Mouse (Mus musculus) G1E (cell line): ENCODE data around the gene Smox. TPM values are rescaled to one million over a fixed set of nuclear protein-coding genes. Genes with fewer than 3 reads are reported as not detected.

ENCODE experiments used
- ATAC-seq: 2 replicates; pipeline ENCODE4 v1.8.0; 2016; ENCODE audit warnings: mild to moderate bottlenecking; ENCODE audit not compliant: insufficient number of reproducible peaks, poor library complexity, low FRiP score, severe bottlenecking; ENCODE audit errors: extremely low read depth
- DNase-seq: peaks from one replicate; pipeline ENCODE4 v3.0.0; 2012; ENCODE audit warnings: low spot score
- H3K27me3 ChIP-seq: 2 replicates; pipeline ENCODE4 v1.6.1; 2012; ENCODE audit warnings: mild to moderate bottlenecking, low read length, inconsistent platforms; ENCODE audit not compliant: insufficient read depth
- H3K36me3 ChIP-seq: replicated peaks from 2 replicates; pipeline ENCODE3; 2012; ENCODE audit warnings: mild to moderate bottlenecking, inconsistent platforms
- H3K4me1 ChIP-seq: 2 replicates; pipeline ENCODE4 v1.6.1; 2012; ENCODE audit warnings: low read depth, low read length, inconsistent platforms, mixed read lengths; ENCODE audit not compliant: insufficient read depth
- H3K4me3 ChIP-seq: 2 replicates; pipeline ENCODE4 v1.5.1; 2012; ENCODE audit warnings: low read depth, mild to moderate bottlenecking, inconsistent platforms, low read length, moderate library complexity, mixed read lengths
- H3K9me3 ChIP-seq: replicated peaks from 2 replicates; pipeline ENCODE4 v1.6.1; 2012; ENCODE audit warnings: inconsistent platforms
- CTCF ChIP-seq: IDR thresholded peaks from 2 replicates; pipeline ENCODE4 v1.5.1; 2012; ENCODE audit warnings: low read depth, low read length, inconsistent platforms, mixed read lengths
- GATA1 ChIP-seq: IDR thresholded peaks from 2 replicates; pipeline ENCODE4 v1.6.1; 2012; ENCODE audit warnings: borderline replicate concordance, low read length, inconsistent platforms, mixed read lengths
- GATA2 ChIP-seq: IDR thresholded peaks from 2 replicates; pipeline ENCODE4 v1.6.1; 2012; ENCODE audit warnings: low read depth, low read length, inconsistent platforms, borderline replicate concordance
- POLR2AphosphoS5 ChIP-seq: IDR thresholded peaks from 2 replicates; pipeline ENCODE4 v1.6.1; 2012; ENCODE audit warnings: low read depth, low read length, inconsistent platforms; ENCODE audit not compliant: insufficient replicate concordance
- TAL1 ChIP-seq: conservative IDR thresholded peaks from 2 replicates; pipeline ENCODE4 v1.6.1; 2012; ENCODE audit warnings: low read depth, low read length, inconsistent platforms, mixed read lengths
- polyA plus RNA-seq: library from polyadenylated mRNA; stranded (reverse); fragments of >175 nt; gene quantifications from 2 replicates; pipeline ENCODE4 v1.2.3, GENCODE M21; 2012
- total RNA-seq, 2 experiments: library from RNA; stranded (forward) in 1 of 2; stranded (reverse) in 1 of 2; fragments of 200-1000 nt in 1 of 2; fragments of >200 nt in 1 of 2; fragmentation: Nextera tagmentation in 1 of 2; gene quantifications; 2 replicates each; pipeline ENCODE4 v1.2.3; 2014 to 2017

The Smox gene
- total and polyA plus RNA-seq, 3 experiments, result 0.05 to 3.3 (median 0.05) TPM

- no peak for ATAC-seq
- Histone ChIP-seq H3K4me1 (no peaks in the 10 kb centered on the region; the same call in 1 of the 2 replicates), H3K4me3 (no peak overlapping the region), H3K27me3 (peaks cover 25% of the 10 kb centered on the region), H3K9me3 (no peaks in the 10 kb centered on the region), H3K36me3 (no peaks in the 10 kb centered on the region)
- no peak for DNase-seq
- TF ChIP-seq CTCF (no peak), GATA1 (no peak), TAL1 (no peak), POLR2AphosphoS5 (no peak), GATA2 (no peak)
Observed at GRCm38 (mm10) chr2:131488870-131489269, 2.4 kb upstream of the Smox start.

- TF ChIP-seq CTCF (no peak), POLR2AphosphoS5 (no peak), GATA2 (no peak), GATA1 (no peak), TAL1 (no peak)
- no peak overlapping the region for H3K4me3 ChIP-seq
- peaks cover 25% of the 10 kb centered on the region for H3K27me3 ChIP-seq
- no peaks in the 10 kb centered on the region for H3K9me3 ChIP-seq
- H3K4me1 ChIP-seq, result no peaks in the 10 kb centered on the region; the same call in 1 of the 2 replicates
- ATAC-seq (no peak), DNase-seq (no peak)
- H3K36me3 ChIP-seq, result no peaks in the 10 kb centered on the region
Observed at GRCm38 (mm10) chr2:131489591-131489990, 1.7 kb upstream of the Smox start.

- DNase-seq (no peak), ATAC-seq (no peak)
- no peaks in the 10 kb centered on the region for H3K36me3 ChIP-seq
- H3K9me3 ChIP-seq, result no peaks in the 10 kb centered on the region
- H3K4me1 ChIP-seq, result no peaks in the 10 kb centered on the region; the same call in 1 of the 2 replicates
- no peak overlapping the region; the same call in 1 of the 2 replicates for H3K4me3 ChIP-seq
- TF ChIP-seq GATA2 (no peak), POLR2AphosphoS5 (no peak), CTCF (no peak), GATA1 (no peak), TAL1 (no peak)
- peaks cover 25% of the 10 kb centered on the region for H3K27me3 ChIP-seq
Observed at GRCm38 (mm10) chr2:131491707-131492595, 655 bp downstream of the Smox start.

GRCm38 (mm10) chr2:131492596-131493139 is 1.4 kb downstream of the Smox start:
- TF ChIP-seq CTCF, result no peak
- TF ChIP-seq GATA1, result no peak
- TF ChIP-seq GATA2, result no peak
- TF ChIP-seq POLR2AphosphoS5, result no peak
- no peak for TF ChIP-seq TAL1
- Histone ChIP-seq H3K9me3 (no peaks in the 10 kb centered on the region), H3K4me3 (no peak overlapping the region), H3K27me3 (peaks cover 25% of the 10 kb centered on the region), H3K4me1 (no peaks in the 10 kb centered on the region; the same call in 1 of the 2 replicates), H3K36me3 (no peaks in the 10 kb centered on the region)
- no peak for ATAC-seq
- no peak for DNase-seq

- Histone ChIP-seq H3K9me3 (no peaks in the 10 kb centered on the region), H3K4me3 (no peak overlapping the region), H3K36me3 (no peaks in the 10 kb centered on the region), H3K27me3 (peaks cover 25% of the 10 kb centered on the region), H3K4me1 (no peaks in the 10 kb centered on the region; the same call in 1 of the 2 replicates)
- ATAC-seq, result no peak
- TF ChIP-seq TAL1 (no peak), CTCF (no peak), GATA1 (no peak), POLR2AphosphoS5 (no peak), GATA2 (no peak)
- no peak for DNase-seq
Observed at GRCm38 (mm10) chr2:131493446-131493845, 2.1 kb downstream of the Smox start.

- Histone ChIP-seq H3K27me3 (peaks cover 25% of the 10 kb centered on the region), H3K9me3 (no peaks in the 10 kb centered on the region), H3K4me1 (no peaks in the 10 kb centered on the region; the same call in 1 of the 2 replicates), H3K36me3 (no peaks in the 10 kb centered on the region), H3K4me3 (no peak overlapping the region)
- DNase-seq, result no peak
- no peak for TF ChIP-seq GATA1
- no peak for TF ChIP-seq GATA2
- TF ChIP-seq POLR2AphosphoS5, result no peak
- no peak for TF ChIP-seq TAL1
- no peak for TF ChIP-seq CTCF
- no peak for ATAC-seq
Observed at GRCm38 (mm10) chr2:131495256-131495655, 4.0 kb downstream of the Smox start.
